Mouse (Mus musculus) megakaryocyte, embryonic 14.5 days (primary cell): ENCODE measurements at regions not wholly inside any gene's neighbourhood (a gene's known extent, or its start where the extent isn't known, plus 50 kb on each side); places are given as distances from the start of the nearest gene placed in this dataset.

Source experiments
- FLI1 ChIP-seq: IDR thresholded peaks from 2 replicates; pipeline ENCODE4 v1.6.1; 2012; ENCODE audit warnings: low read length, inconsistent platforms, mixed read lengths
- GATA1 ChIP-seq: IDR thresholded peaks from 3 replicates; pipeline ENCODE4 v1.6.1; 2012; ENCODE audit warnings: mixed read lengths, low read length, inconsistent platforms, borderline replicate concordance

DNA sequence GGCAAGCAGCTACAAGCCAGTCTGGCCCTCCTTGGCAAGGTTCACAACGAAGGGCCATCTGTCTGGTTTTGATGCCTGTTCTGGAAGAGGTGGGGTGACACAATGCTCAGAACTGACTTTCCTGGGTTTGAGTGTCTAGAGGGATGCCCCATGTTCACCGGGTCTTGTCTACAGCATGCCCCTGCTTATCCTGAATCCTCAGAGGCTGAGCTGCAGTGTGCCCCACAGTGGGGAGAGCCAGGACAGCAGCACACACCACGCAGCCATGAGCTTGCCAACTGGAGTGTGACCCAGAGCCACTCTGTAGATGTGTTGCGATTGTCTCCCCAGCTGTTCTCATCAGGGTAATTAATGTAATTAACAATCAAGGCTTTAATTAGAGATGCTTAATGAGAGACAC, 66.1 kb upstream of the Sox11 start:
- TF ChIP-seq GATA1 (no peak), FLI1 (no peak)
